Mouse (Mus musculus) central nervous system, embryonic 11.5 days (tissue): ENCODE data around the gene Myb. TPM values are rescaled to one million over a fixed set of nuclear protein-coding genes. Genes with fewer than 3 reads are reported as not detected.

Source experiments
- polyA plus RNA-seq: library from polyadenylated mRNA; depleted of rRNA; stranded (reverse); fragments of >200 nt; gene quantifications from 2 replicates; pipeline ENCODE4 v1.2.3, GENCODE M21; 2012; rRNA removed

Myb gene
- 8.0 and 8.4 TPM in 2 replicates for polyA plus RNA-seq

DNA sequence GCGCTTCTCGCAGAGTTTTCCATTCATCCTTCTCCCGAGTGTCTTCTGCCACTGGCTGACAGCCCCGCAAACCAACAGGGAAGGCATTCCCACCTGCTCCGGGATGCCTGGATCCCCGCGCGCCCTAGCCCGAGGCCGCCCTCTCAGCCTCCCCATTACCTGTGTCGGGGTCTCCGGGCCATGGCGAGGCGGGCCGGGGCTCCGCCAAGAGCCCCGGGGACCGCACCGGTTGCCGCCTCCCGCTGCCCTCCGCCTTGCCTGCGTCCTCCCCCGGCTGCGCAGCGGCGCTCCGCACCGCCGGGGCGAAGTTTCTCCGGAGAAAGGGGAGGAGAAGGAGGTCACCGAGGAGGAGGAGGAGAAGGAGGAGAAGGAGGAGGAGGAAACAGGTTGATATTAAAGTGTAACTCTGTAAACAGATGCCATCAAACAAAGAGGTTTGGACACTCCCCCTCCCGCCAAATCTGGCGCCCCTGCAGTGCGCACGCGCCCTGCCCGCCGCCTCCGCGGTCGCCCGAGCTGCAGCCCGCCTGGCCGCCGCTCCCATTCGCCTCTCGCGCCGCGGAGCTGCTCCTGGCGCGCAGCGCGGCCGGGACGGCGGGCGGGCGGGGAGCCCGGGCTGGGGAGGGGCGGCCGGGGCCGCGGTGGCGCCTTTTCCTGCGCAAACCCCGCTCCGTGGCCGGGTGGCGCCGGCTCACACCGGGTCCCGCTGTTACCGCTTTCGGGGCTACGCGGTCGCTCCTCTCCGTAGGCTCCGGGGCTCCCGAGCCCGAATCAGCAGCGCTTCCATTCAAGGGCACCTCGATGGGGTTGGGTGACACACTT lies at the start of gene Myb:
Gene Myb (minus strand): TSS at position 448 of the 822 bp plus-strand sequence.

Other genes starting within 250 kb of the Myb start
- gene Ahi1, start 208.4 kb downstream of the Myb start, polyA plus RNA-seq: 27.4 and 28.3 TPM in 2 replicates
- gene Hbs1l, start 135.0 kb upstream of the Myb start, polyA plus RNA-seq: 70.5 and 106 TPM in 2 replicates
- gene Aldh8a1, start 216.3 kb upstream of the Myb start, polyA plus RNA-seq: 0.24 and 0.40 TPM in 2 replicates